Mouse (Mus musculus): ENCODE measurements at regions not wholly inside any gene's neighbourhood (a gene's known extent, or its start where the extent isn't known, plus 50 kb on each side); places are given as distances from the start of the nearest gene placed in this dataset.
"Not testable (repeated sequence)": the region's sequence is repeated elsewhere in the genome, so short reads cannot be mapped to it uniquely, and the experiment has no call there.

GRCm38 (mm10) chr13:52349606-52350005, 181.5 kb downstream of the Diras2 start:
- ATAC-seq, result no peak
- TF ChIP-seq CTCF (IDR thresholded peaks at IDR 0.05; ENCODE audit: low read depth), result no peak
- no peaks in the 10 kb centered on the region for H3K36me3 ChIP-seq (ENCODE audit: insufficient read depth)
- H3K4me1 ChIP-seq (ENCODE audit: insufficient read depth), result peaks cover 8% of the 10 kb centered on the region; the same call in 1 of the 2 replicates
- no peaks in the 10 kb centered on the region for H3K9me3 ChIP-seq (ENCODE audit: low read length)
- WGBS, result 84% methylated on average over 5 of the region's 5 CpGs
- H3K4me2 ChIP-seq (ENCODE audit: low read depth), result no peak overlapping the region
- H3K27ac ChIP-seq (ENCODE audit: low read depth, low read length), result no peak overlapping the region
- no peak for DNase-seq
- H3K4me3 ChIP-seq (ENCODE audit: low read depth, low read length), result no peak overlapping the region
- H3K27me3 ChIP-seq (ENCODE audit: insufficient read depth, low read length), result no peaks in the 10 kb centered on the region
- no peak overlapping the region for H3K9ac ChIP-seq

GRCm38 (mm10) chr13:52352576-52352975, 178.5 kb downstream of the Diras2 start:
- H3K4me2 ChIP-seq (ENCODE audit: low read depth), result no peak overlapping the region
- DNase-seq (no peak), ATAC-seq (no peak)
- WGBS, result 85% methylated on average over 4 of the region's 4 CpGs
- H3K4me3 ChIP-seq (ENCODE audit: low read depth, low read length), result no peak overlapping the region
- H3K4me1 ChIP-seq (ENCODE audit: insufficient read depth), result no peaks in the 10 kb centered on the region
- no peaks in the 10 kb centered on the region for H3K9me3 ChIP-seq (ENCODE audit: low read length)
- H3K27ac ChIP-seq (ENCODE audit: low read depth, low read length), result no peak overlapping the region
- no peaks in the 10 kb centered on the region for H3K27me3 ChIP-seq (ENCODE audit: insufficient read depth, low read length)
- no peak overlapping the region for H3K9ac ChIP-seq
- H3K36me3 ChIP-seq (ENCODE audit: insufficient read depth), result no peaks in the 10 kb centered on the region
- TF ChIP-seq CTCF (IDR thresholded peaks at IDR 0.05; ENCODE audit: low read depth), result peak; percentile 69

- H3K4me2 ChIP-seq (ENCODE audit: low read depth), result no peak overlapping the region
- H3K9me3 ChIP-seq (ENCODE audit: low read length), result no peaks in the 10 kb centered on the region
- no peaks in the 10 kb centered on the region for H3K36me3 ChIP-seq (ENCODE audit: insufficient read depth)
- no peak overlapping the region for H3K4me3 ChIP-seq (ENCODE audit: low read depth, low read length)
- no peak for ATAC-seq
- DNase-seq, result no peak
- no peak for TF ChIP-seq CTCF (IDR thresholded peaks at IDR 0.05; ENCODE audit: low read depth)
- H3K27me3 ChIP-seq (ENCODE audit: insufficient read depth, low read length), result no peaks in the 10 kb centered on the region
- H3K9ac ChIP-seq, result no peak overlapping the region
- H3K4me1 ChIP-seq (ENCODE audit: insufficient read depth), result no peaks in the 10 kb centered on the region
- WGBS, result 45% methylated on average over 3 of the region's 3 CpGs
- no peak overlapping the region for H3K27ac ChIP-seq (ENCODE audit: low read depth, low read length)
Observed at GRCm38 (mm10) chr13:52353437-52353836, 177.6 kb downstream of the Diras2 start.

- DNase-seq, result no peak
- WGBS, result 82% methylated on average over 2 of the region's 2 CpGs
- no peak for ATAC-seq
- H3K27me3 ChIP-seq (ENCODE audit: insufficient read depth, low read length), result no peaks in the 10 kb centered on the region
- no peak overlapping the region for H3K4me3 ChIP-seq (ENCODE audit: low read depth, low read length)
- TF ChIP-seq CTCF (IDR thresholded peaks at IDR 0.05; ENCODE audit: low read depth), result no peak
- H3K4me1 ChIP-seq (ENCODE audit: insufficient read depth), result no peaks in the 10 kb centered on the region
- no peaks in the 10 kb centered on the region for H3K36me3 ChIP-seq (ENCODE audit: insufficient read depth)
- no peak overlapping the region for H3K9ac ChIP-seq
- H3K9me3 ChIP-seq (ENCODE audit: low read length), result no peaks in the 10 kb centered on the region
- H3K27ac ChIP-seq (ENCODE audit: low read depth, low read length), result no peak overlapping the region
- H3K4me2 ChIP-seq (ENCODE audit: low read depth), result no peak overlapping the region
Observed at GRCm38 (mm10) chr13:52353966-52354365, 177.1 kb downstream of the Diras2 start.

DNA sequence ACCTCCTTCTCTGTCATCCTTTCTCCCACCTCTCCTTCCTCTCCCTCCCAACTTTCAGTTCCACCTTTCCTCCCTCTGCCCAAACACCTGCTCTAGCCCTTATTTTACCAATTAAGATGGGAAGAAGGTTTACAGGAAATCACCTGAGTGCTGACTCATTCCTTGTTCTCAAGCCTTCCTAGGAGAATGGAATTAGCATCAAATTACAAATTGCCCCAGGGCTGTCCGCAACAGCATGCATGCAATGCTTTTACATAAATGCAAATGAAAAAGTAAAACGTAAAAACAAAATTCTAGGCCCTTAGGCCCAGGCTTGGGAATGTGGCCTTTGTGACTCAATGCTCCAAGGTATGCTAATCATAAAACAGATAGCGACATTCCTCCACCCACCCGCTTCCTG, 175.2 kb downstream of the Diras2 start:
- H3K27me3 ChIP-seq (ENCODE audit: insufficient read depth, low read length); H3K9ac ChIP-seq; H3K4me1 ChIP-seq (ENCODE audit: insufficient read depth); ATAC-seq; H3K36me3 ChIP-seq (ENCODE audit: insufficient read depth); H3K27ac ChIP-seq (ENCODE audit: low read depth, low read length); H3K4me3 ChIP-seq (ENCODE audit: low read depth, low read length); H3K9me3 ChIP-seq (ENCODE audit: low read length); DNase-seq; H3K4me2 ChIP-seq (ENCODE audit: low read depth): not testable (repeated sequence)
- 81% methylated on average over 4 of the region's 4 CpGs for WGBS

GRCm38 (mm10) chr13:52359332-52359731, 171.7 kb downstream of the Diras2 start:
- not testable (repeated sequence) for H3K9ac ChIP-seq

GRCm38 (mm10) chr13:52361177-52361846, 169.8 kb downstream of the Diras2 start:
- no peak for TF ChIP-seq CTCF (IDR thresholded peaks at IDR 0.05; ENCODE audit: low read depth)
- no peaks in the 10 kb centered on the region for H3K9me3 ChIP-seq (ENCODE audit: low read length)
- no peak overlapping the region for H3K9ac ChIP-seq
- no peak overlapping the region for H3K4me3 ChIP-seq (ENCODE audit: low read depth, low read length)
- peak; percentile 94 for ATAC-seq
- no peaks in the 10 kb centered on the region for H3K36me3 ChIP-seq (ENCODE audit: insufficient read depth)
- no peak overlapping the region for H3K4me2 ChIP-seq (ENCODE audit: low read depth)
- DNase-seq, result peak; percentile 72
- WGBS, result 55% methylated on average over 4 of the region's 4 CpGs
- peak overlapping the region; percentile 75 for H3K27ac ChIP-seq (ENCODE audit: low read depth, low read length)
- H3K4me1 ChIP-seq (ENCODE audit: insufficient read depth), result 0 out of 2 replicates have a peak, but pooled peaks cover 3% of the 10 kb centered on the region
- no peaks in the 10 kb centered on the region for H3K27me3 ChIP-seq (ENCODE audit: insufficient read depth, low read length)

More at GRCm38 (mm10) chr13:52359332-52359731, 171.7 kb downstream of the Diras2 start:
- not testable (repeated sequence) for DNase-seq; H3K9me3 ChIP-seq (ENCODE audit: low read length); H3K4me3 ChIP-seq (ENCODE audit: low read depth, low read length); H3K4me1 ChIP-seq (ENCODE audit: insufficient read depth); H3K27ac ChIP-seq (ENCODE audit: low read depth, low read length); H3K36me3 ChIP-seq (ENCODE audit: insufficient read depth); H3K27me3 ChIP-seq (ENCODE audit: insufficient read depth, low read length); H3K4me2 ChIP-seq (ENCODE audit: low read depth); ATAC-seq
- 72% methylated on average over 4 of the region's 4 CpGs for WGBS
